Mouse (Mus musculus): Measurements from ENCODE around the gene Fam120a.
A peak's percentile ranks its signal among the peaks of the same experiment; 100 is the strongest.

Fam120a gene

GRCm38 (mm10) chr13:48917113-48917599 lies 50.7 kb downstream of the Fam120a start:
- DNase-seq (ENCODE audit: low spot score in 2 of 2) = no peak

- DNase-seq (ENCODE audit: low spot score in 2 of 2) = no peak
These were observed 54.1 kb downstream of the Fam120a start for GRCm38 (mm10) chr13:48913680-48914079.

- no peak for DNase-seq (ENCODE audit: low spot score in 2 of 2)
These were observed 54.7 kb downstream of the Fam120a start for GRCm38 (mm10) chr13:48913141-48913540.

- no peak for DNase-seq (ENCODE audit: low spot score in 2 of 2)
These were observed 56.4 kb downstream of the Fam120a start for GRCm38 (mm10) chr13:48911426-48911825.

GRCm38 (mm10) chr13:48905458-48905857 lies 62.4 kb downstream of the Fam120a start:
- DNase-seq (ENCODE audit: low spot score in 2 of 2) = no peak

GRCm38 (mm10) chr13:48895376-48895775 lies 72.4 kb downstream of the Fam120a start:
- no peak for DNase-seq (ENCODE audit: low spot score in 2 of 2)

GRCm38 (mm10) chr13:48890260-48890960 lies 77.4 kb downstream of the Fam120a start:
- DNase-seq (ENCODE audit: low spot score in 2 of 2) = no peak

GRCm38 (mm10) chr13:48878534-48878933 lies 89.3 kb downstream of the Fam120a start:
- peak; percentile 98 to 99 for DNase-seq (ENCODE audit: low spot score in 2 of 2)

- no peak for DNase-seq (ENCODE audit: low spot score in 2 of 2)
These were observed 90.0 kb downstream of the Fam120a start for GRCm38 (mm10) chr13:48877805-48878204.

- no peak for DNase-seq (ENCODE audit: low spot score in 2 of 2)
These were observed 95.1 kb downstream of the Fam120a start for GRCm38 (mm10) chr13:48872726-48873125.

- DNase-seq (ENCODE audit: low spot score in 2 of 2) = no peak
These were observed 95.8 kb downstream of the Fam120a start for GRCm38 (mm10) chr13:48871887-48872606.

- peak; percentile 24 to 78 for DNase-seq (ENCODE audit: low spot score in 2 of 2)
These were observed 96.8 kb downstream of the Fam120a start, which contains the start of gene Phf2 for GRCm38 (mm10) chr13:48870771-48871731. Gene Phf2, minus strand, starts transcription at chr13:48871119.

GRCm38 (mm10) chr13:48869950-48870770 lies 97.7 kb downstream of the Fam120a start:
- peak; percentile 56 to 85 for DNase-seq (ENCODE audit: low spot score in 2 of 2)

- DNase-seq (ENCODE audit: low spot score in 2 of 2) = no peak
These were observed 98.2 kb downstream of the Fam120a start for GRCm38 (mm10) chr13:48869600-48869949.

GRCm38 (mm10) chr13:48869088-48869487 lies 98.7 kb downstream of the Fam120a start:
- DNase-seq (ENCODE audit: low spot score in 2 of 2) = no peak

- no peak for DNase-seq (ENCODE audit: low spot score in 2 of 2)
These were observed 103.0 kb downstream of the Fam120a start for GRCm38 (mm10) chr13:48864673-48865356.

- no peak for DNase-seq (ENCODE audit: low spot score in 2 of 2)
These were observed 104.3 kb downstream of the Fam120a start for GRCm38 (mm10) chr13:48863556-48863955.

GRCm38 (mm10) chr13:48861913-48862312 lies 105.9 kb downstream of the Fam120a start:
- no peak for DNase-seq (ENCODE audit: low spot score in 2 of 2)

GRCm38 (mm10) chr13:48858779-48859178 lies 109.0 kb downstream of the Fam120a start:
- peak in 1 of 2 experiments; percentile 29 for DNase-seq (ENCODE audit: low spot score in 2 of 2)

GRCm38 (mm10) chr13:48858054-48858453 lies 109.8 kb downstream of the Fam120a start:
- no peak for DNase-seq (ENCODE audit: low spot score in 2 of 2)
